9 mouse cellular contexts compared by ENCODE assay signal in genomic region chr11:6899271-6900005, GRCm38 (mm10).
A peak's percentile ranks its signal among the peaks of the same experiment; 100 is the strongest.
DNase-seq lines count a peak whose midpoint lies in the region.
"Had no signal": no experiment of that assay in that cellular context is flagged by ENCODE, and none has a peak within 500 bp of the region (broad histone marks: within the 10 kb centered on the region; RNA-seq: fewer than 3 reads in every experiment).

No protein-coding gene starts in this region.

- intact Hi-C loops in left cerebral cortex, postnatal 14 days (cut with DNase I), result loop anchor here (5.0 to 10.0 kb wide), 2 partner anchors 168 to 245 kb away; partner anchors contain the start of gene Ramp3
- intact Hi-C loops in heart, postnatal 14 days (cut with DNase I), result loop anchor here (10.0 kb wide), 1 partner anchor 245 kb away; no protein-coding TSS in a partner anchor

- peak; percentile 63 for DNase-seq in layer of hippocampus, adult 9-11 months
- no peak for DNase-seq in layer of hippocampus, postnatal 36 days
- peak; percentile 94 for DNase-seq in cerebellum, adult 9-10 months
- peak; percentile 34 to 66 for DNase-seq in left cerebral cortex, postnatal 14 days (ENCODE audit: low spot score in 2 of 2)
- peak; percentile 80 for DNase-seq in telencephalon, adult 2 months (ENCODE audit: low read depth, low spot score)
- DNase-seq in heart, postnatal 14 days, result no peak
- no peak for DNase-seq in embryo, embryonic 11 days
- DNase-seq: adrenal gland, postnatal 10 days; kidney, adult 2 months had no signal

Comparison
In these comparisons a context has a peak if more than half of its experiments do, and no peak if none do; other contexts are left out.
1. DNase-seq: peak in layer of hippocampus, adult 9-11 months (single experiment), cerebellum, adult 9-10 months (single experiment), left cerebral cortex, postnatal 14 days (2 of 2) and telencephalon, adult 2 months (single experiment); none in layer of hippocampus, postnatal 36 days (0 of 2), heart, postnatal 14 days (0 of 2) and embryo, embryonic 11 days (single experiment).